Comparison of ENCODE assay signal across 24 mouse cellular contexts in genomic region chr8:8453944-8454343, GRCm38 (mm10).
"Had no signal": no experiment of that assay in that cellular context is flagged by ENCODE, and none has a peak within 500 bp of the region (broad histone marks: within the 10 kb centered on the region; RNA-seq: fewer than 3 reads in every experiment).

No protein-coding gene starts in this region.

- H3K4me2 ChIP-seq: kidney, embryonic 15.5 days; limb, embryonic 12.5 days; limb, embryonic 15.5 days; liver, embryonic 11.5 days; liver, embryonic 15.5 days; lung, embryonic 15.5 days; midbrain, embryonic 13.5 days; neural tube, embryonic 12.5 days had no signal

- H3K9me3 ChIP-seq: kidney, embryonic 15.5 days; limb, embryonic 12.5 days; limb, embryonic 15.5 days; liver, embryonic 15.5 days; lung, embryonic 15.5 days; midbrain, embryonic 10.5 days; midbrain, embryonic 13.5 days; neural tube, embryonic 12.5 days had no signal

- H3K27me3 ChIP-seq: kidney, embryonic 15.5 days; limb, embryonic 12.5 days; limb, embryonic 15.5 days; liver, embryonic 15.5 days; lung, embryonic 15.5 days; megakaryocyte, embryonic 14.5 days; midbrain, embryonic 13.5 days; neural tube, embryonic 12.5 days had no signal

- H3K27ac ChIP-seq: kidney, embryonic 15.5 days; limb, embryonic 12.5 days; limb, embryonic 15.5 days; liver, embryonic 15.5 days; lung, embryonic 15.5 days; midbrain, embryonic 10.5 days; midbrain, embryonic 13.5 days; neural tube, embryonic 12.5 days had no signal

- H3K4me3 ChIP-seq: kidney, embryonic 15.5 days; limb, embryonic 12.5 days; limb, embryonic 15.5 days; liver, embryonic 15.5 days; lung, embryonic 15.5 days; megakaryocyte, embryonic 14.5 days; midbrain, embryonic 10.5 days; midbrain, embryonic 13.5 days; neural tube, embryonic 12.5 days had no signal

- H3K9ac ChIP-seq: kidney, embryonic 15.5 days; limb, embryonic 12.5 days; limb, embryonic 15.5 days; liver, embryonic 15.5 days; lung, embryonic 15.5 days; midbrain, embryonic 13.5 days; neural tube, embryonic 12.5 days had no signal

- H3K4me1 ChIP-seq: limb, embryonic 15.5 days; liver, embryonic 15.5 days; lung, embryonic 15.5 days; megakaryocyte, embryonic 14.5 days; midbrain, embryonic 13.5 days; neural tube, embryonic 12.5 days had no signal

- DNase-seq: kidney, adult 11 months; kidney, adult 8-10 months; kidney, postnatal 10 days; kidney, postnatal 36 days; left cerebral cortex, postnatal 4 days; lung, adult 18-20 months; lung, postnatal 10 days; lung, postnatal 36 days; retina, postnatal 1 day; right cerebral cortex, postnatal 25 days; spleen, adult 18-20 months; thymus, adult 2 months; thymus, postnatal 25 days had no signal

- ATAC-seq: midbrain, embryonic 13.5 days; midbrain, embryonic 16.5 days had no signal

- H3K36me3 ChIP-seq: kidney, embryonic 15.5 days; limb, embryonic 12.5 days; limb, embryonic 15.5 days; liver, embryonic 15.5 days; lung, embryonic 15.5 days; midbrain, embryonic 10.5 days; midbrain, embryonic 13.5 days; neural tube, embryonic 12.5 days had no signal
